Mouse (Mus musculus): ENCODE measurements around the gene Fgf8. TPM values are rescaled to one million over a fixed set of nuclear protein-coding genes. Genes with fewer than 3 reads are reported as not detected.

The Fgf8 gene
- total RNA-seq (2017): not detected in 2 replicates

DNA sequence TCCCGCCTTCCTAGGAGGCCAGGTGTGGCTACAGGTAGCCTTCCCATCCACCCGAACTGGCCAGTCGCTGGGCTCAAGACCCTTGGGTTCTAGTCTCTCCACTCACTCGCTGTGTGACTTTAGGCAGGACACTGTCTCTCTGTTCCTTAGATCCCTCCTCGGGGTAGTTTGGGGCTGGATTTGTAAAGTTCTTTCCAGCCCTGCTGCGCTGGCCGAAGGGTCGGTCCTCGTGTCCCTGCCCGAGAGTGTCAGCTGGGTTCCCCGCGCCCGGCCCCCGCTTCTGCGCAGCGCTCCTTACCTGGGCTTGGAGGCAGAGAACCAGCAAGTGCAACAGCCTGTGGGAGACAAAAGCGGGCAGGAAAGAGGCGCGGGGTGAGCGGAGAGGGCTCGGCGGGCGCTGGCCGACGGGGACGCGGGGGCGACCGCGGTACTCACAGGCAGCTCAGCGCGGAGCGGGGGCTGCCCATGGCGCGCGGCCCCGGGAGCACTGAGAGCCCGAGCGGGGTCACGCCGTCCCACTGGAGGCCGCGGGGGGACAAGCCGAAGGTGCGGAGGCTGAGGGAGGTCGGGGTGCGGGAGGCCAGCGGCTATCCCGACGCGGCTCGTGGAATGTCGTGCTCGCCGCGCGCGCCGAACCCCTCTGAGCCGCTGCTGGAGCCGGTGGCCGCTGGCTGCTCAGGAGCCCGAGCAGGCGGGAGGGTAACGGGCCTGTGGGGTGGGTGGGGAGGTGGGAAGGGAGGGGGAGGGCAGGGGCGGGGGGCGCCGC lies at the start of gene Fgf8:
Fgf8 (minus strand) TSS at position 698 of the 766 bp plus-strand sequence.
- no peak for ATAC-seq (replicated peaks; ENCODE audit: low read depth, poor library complexity, severe bottlenecking)

DNA sequence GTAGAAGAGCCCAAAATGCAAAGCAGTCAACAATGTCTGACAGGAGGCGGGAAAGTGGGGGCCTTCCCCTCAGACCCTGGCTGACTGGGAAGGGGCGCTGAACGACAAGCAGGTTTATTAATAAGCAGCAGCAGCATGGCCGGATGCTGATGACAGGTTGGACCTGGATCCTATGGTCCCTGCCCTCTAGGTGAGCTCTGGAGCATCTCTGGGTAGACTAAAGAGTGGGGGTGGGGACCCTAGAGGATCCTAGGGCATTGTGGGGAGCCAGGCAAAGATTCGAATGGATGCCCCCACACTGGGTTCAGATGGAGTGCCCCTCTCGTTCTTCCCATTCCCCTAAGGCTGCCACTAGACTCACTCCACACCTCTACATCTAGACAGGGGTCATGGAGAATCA lies 49.7 kb upstream of the Fgf8 start:
- no peak for ATAC-seq (replicated peaks; ENCODE audit: low read depth, poor library complexity, severe bottlenecking)

DNA sequence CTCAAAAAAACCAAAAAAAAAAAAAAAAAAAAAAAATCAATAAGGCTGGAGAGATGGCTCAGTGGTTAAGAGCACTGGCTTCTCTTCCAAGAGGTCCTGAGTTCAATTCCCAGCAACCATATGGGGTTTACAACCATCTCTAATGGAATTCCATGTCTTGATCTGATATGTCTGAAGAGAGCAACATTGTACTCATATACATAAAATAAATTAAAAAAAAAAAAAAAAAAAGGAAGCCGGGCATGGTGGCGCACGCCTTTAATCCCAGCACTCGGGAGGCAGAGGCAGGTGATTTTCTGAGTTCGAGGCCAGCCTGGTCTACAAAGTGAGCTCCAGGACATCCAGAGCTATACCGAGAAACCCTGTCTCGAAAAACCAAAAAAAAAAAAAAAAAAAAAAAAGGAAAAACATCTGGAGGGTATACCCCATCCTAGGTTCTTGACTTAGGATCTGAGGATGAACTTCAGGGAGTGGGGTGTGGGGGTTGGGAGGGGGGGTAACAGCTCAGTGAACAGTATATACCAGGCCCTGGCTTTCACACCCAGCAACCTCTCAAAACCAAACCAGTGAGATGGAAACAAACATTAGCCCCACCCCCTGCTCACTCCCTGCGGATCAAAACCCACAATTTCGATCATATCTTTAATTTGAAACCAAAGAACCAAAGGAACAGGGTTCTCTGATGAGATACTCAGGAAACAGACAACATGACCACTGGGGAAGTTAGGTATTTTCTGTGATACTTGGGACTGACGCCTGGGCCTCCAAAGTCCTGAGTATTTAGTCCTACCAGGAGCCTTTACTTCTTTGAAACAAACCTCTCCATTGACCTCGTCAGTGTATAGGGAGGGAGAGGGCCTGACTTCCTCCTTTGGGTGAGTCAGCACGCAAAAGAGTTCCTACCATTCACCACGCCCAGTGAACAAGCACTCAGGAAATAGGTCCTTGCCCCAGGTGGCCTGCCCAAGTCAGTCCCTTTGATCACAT lies 47.5 kb upstream of the Fgf8 start:
- ATAC-seq (replicated peaks; ENCODE audit: low read depth, poor library complexity, severe bottlenecking): peak; percentile 93

DNA sequence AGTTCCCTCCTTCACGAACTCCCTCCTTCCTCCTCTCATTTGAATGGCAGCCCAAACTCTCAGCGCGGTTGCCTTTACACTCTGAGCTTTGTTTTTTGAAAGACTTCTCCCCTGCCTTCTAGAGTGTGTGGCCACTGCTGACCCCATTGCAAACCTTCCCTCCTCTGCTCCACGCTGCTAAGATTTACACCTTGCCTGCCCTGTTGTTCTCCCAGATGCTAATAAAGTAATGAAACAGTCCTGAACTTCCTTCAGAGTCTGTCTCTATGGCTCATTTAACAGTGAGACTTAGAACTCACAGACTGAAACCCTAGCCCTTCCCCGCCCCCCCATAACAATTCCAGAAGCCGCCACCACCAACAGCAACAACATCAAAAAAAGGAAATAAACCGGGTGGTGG lies 46.6 kb upstream of the Fgf8 start:
- no peak for ATAC-seq (replicated peaks; ENCODE audit: low read depth, poor library complexity, severe bottlenecking)

DNA sequence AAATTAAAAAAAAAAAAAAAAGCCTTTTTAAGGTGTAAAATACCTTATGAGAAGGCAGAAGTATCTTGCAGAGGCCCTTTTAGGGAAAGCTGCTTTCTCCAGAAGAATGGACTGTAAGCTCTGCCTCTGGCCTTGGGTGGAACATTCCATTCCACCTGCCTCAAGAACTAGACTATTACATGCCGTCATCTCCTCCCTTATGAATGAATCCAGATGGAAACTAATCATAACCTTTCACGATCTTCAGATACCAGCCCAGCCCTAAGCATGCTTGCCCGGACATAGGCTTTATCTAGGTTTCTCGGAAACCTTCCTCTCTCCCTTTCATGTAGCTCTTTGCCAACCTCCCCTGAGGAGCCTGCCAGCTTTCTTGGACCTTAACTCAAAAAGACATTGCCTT lies 45.6 kb upstream of the Fgf8 start:
- ATAC-seq (replicated peaks; ENCODE audit: low read depth, poor library complexity, severe bottlenecking): no peak

DNA sequence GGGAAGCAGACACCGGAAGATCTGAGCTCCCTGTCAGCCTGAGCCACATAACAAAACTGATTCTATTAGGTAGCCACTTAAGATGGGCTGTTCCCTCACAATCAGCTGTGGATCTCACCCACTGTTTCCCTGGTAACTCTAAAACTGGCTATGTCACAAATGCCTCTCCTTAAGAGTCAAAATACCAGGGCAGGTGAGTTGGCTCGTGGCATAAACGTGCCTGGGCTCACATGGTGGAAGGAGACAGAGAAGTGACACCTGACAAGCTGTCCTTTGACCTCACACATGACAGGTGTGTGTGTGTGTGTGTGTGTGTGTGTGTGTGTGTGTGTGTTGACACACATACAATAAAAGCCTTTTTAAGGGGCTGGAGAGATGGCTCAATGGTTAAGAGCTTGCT lies 44.7 kb upstream of the Fgf8 start:
- ATAC-seq (replicated peaks; ENCODE audit: low read depth, poor library complexity, severe bottlenecking): no peak

DNA sequence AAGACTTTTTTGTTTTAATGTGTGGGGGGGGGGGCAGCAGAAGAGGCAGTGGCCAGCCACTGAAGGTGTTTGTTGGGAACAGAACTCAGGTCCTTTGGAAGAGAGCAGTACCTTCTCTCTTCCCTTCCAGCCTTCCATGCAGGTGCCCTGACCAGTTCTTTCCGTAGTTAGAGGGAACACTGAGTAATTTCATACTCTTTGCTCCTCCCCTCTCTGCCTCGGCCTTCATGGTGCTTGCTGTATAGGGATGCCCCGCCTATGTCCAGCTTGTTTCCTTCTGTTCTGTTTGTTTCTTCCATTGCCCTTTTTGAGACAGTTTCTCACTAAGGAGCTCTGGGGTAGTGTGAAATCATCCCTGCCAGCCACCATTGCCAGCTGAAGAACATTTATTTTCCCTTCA lies 42.8 kb upstream of the Fgf8 start:
- ATAC-seq (replicated peaks; ENCODE audit: low read depth, poor library complexity, severe bottlenecking): no peak

DNA sequence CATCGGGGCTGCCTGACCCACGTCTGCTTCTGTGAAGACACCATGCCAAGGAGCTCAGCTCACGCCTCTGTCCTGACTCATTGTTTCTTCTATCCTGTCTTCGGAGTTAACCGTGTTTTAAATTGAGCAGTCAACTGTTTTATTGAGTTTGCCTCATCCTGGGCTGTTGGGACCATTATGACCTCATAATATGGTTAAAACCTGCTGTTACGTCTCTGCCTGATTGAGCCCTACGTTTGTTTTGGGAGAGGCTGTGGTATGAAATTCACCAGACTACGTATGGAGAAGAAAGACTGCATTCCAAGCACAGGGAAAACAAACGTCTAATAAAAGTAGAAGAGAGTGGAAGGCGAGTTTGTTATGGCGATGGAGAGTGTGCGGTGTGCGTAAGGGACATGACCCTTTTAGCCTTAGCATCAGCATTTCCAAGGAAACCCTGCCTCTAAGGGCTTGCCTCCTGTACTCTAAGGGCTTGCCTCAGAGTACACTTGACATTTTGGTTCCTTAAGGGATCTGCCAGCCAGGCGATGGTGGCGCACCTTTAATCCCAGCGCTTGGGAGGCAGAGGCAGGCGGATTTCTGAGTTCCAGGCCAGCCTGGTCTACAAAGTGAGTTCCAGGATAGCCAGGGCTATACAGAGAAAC lies 41.3 kb upstream of the Fgf8 start:
- ATAC-seq (replicated peaks; ENCODE audit: low read depth, poor library complexity, severe bottlenecking): no peak

DNA sequence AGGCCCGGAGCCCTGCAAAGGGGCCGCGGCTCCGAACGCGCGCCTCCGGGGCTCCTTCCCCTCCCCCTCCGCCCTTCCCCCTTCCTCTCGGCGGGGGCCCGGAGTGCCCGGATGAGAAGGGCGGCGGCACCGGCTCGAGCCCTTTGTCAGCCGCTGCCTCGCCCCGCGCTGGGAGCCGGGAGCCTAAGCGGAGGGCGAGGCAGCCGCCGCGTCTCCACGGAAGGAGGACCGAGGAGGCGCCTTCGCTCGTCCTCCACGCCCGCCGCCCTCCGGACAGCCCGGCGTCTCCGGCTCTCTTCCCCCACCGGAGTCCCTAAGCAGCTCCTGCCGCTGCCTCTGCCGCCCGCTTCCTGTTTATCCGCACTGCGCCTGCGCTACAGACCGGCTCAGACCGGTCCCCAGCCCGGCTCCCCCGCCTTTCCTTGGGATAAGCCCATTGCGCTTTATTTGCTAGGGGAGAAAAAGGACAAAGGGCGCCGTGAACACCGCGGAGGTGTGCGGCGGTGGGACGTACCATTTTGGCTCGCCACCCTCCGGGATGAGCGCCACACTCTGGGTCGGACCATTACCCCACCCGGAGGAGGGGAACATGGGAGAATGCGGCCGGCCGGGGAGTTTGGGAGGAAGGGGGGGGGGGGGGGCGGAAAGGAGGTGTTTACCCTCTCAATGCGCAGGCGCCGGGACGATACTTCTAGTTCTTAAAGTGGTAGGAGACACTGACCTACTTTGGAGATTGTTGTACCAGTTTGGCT lies 40.6 kb upstream of the Fgf8 start, which contains the start of gene Mgea5:
Mgea5 (minus strand) TSS at position 657 of the 752 bp plus-strand sequence.
- peak; percentile 95 for ATAC-seq (replicated peaks; ENCODE audit: low read depth, poor library complexity, severe bottlenecking)

DNA sequence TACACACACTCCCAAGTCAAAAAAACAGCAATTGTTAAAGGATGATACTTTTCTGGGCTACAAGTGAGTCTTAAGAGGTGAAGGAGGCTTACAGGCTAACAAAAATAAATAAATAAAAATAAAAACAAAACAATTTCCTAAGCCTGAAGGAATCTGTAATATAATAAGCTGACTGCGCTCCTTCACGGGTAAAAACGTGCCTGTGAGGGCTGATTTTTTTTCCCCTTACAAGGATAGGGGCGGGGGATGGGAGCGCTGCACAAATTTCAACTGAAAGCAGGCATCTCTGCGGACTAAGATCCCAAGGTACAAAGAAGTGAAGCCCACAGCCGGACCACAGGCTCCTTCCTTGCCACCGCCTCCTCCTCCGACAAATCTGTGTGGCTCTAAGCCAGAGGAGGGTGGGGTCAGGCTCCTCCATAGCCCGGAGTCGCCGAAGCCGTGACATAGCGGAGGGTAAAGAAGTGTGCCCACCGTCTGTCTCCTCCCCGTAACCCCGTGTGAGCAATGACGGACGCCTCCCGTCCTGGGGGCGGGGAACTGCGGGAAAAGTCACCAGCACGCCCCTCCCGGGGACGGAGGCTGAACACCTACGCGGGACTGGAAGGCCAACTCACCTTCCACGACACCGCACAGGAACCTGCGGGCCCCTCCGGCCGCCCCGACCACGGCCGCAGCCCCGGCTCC lies 39.7 kb upstream of the Fgf8 start:
- ATAC-seq (replicated peaks; ENCODE audit: low read depth, poor library complexity, severe bottlenecking): peak; percentile 55

DNA sequence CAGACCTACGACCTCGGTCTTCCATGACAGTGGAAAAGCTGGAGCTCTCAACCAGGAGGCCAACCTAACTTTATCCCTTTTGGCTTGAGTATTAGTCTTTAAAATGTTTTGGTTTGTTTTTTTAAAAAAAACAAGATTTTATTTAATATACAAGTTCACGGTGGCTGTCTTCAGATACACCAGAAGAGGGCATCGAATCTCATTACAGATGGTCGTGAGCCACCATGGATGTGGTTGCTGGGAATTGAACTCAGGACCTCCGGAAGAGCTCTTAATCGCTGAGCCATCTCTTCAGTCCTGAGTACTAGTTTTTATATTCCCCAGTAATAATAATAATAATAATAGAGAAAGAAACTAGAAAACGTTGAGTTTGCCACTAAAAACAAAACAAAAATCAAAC lies 39.0 kb upstream of the Fgf8 start:
- ATAC-seq (replicated peaks; ENCODE audit: low read depth, poor library complexity, severe bottlenecking): no peak

DNA sequence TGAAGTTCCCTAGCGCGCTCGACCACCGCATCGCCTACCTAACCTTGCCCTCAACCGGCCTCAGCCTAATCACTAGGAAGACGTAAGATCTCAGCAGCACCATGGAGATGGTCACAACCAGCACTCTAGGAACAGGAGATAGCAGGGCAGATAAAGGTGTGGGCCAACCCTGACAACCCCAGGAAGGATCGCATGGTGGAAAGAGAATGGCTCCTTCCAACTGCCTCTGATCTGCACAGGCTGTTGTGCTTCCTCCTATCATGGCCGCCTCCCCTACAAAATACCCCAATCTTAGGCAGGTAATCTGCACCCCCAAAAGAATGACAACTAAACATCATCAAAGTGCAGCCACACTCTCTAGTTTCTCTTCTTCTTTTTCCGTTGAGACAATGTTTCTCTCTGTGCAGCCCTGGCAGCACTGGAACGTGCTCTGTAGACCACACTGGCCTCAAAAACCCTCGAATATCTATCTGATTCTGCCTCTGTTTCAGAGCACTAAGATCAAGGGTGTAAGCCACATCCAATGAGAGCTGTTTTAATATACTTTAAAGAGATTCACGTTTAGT lies 37.7 kb upstream of the Fgf8 start:
- ATAC-seq (replicated peaks; ENCODE audit: low read depth, poor library complexity, severe bottlenecking): no peak

DNA sequence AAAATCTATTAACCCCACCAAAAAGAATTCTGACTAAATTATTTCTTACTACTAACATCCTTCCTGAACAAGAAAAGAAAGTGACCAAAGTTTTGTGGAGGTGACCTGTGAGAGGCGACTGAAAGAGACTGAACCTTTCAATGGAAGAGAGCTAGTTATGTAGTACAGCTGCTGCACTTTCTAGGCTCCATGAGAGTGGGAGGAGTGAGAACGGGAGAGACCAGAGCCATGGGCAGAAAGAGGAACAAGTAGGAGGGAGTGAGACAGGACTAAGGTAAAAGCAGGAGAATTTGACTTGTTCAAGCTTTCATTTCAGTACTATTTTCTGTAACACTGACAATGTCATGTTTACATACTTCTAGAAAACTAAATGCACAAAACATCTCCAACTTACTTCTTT lies 32.8 kb upstream of the Fgf8 start:
- no peak for ATAC-seq (replicated peaks; ENCODE audit: low read depth, poor library complexity, severe bottlenecking)

DNA sequence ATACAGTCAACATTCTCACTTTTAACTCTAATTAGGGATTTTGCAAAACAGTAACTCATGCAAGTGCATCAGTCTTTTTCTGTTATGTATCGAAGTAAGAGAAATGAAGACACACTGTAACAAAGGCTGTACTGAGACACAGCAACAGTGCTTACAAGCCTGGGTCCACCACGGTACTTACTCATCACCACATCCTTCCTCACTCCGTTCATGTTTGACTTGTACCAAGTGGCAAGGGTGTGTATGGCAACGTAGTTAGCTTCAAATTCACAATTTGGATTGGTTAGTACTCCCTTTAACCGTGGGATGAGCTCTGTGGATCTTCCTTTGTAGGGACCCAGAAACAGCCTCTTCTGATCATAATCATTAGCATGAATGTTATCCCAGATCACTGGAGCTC lies 28.8 kb upstream of the Fgf8 start:
- ATAC-seq (replicated peaks; ENCODE audit: low read depth, poor library complexity, severe bottlenecking): no peak

DNA sequence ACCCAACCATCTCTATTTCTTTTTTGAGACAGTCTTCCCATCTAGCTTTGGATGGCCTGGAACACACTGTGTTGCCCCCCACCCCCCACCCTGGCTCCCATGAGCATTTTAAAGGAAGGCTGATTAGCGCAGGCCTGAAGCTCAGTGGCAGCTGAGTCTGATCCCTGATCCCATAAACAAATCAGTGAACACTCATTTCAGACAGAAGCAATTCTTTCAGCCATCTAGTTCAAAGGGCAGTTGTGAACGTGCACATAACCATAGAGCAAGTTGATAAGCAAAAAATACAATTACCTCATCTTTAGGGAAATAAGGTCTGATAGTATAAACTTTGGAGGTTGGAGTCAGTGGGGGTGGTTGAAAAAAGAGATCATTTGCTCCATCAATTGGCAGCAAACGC lies 18.1 kb upstream of the Fgf8 start:
- no peak for ATAC-seq (replicated peaks; ENCODE audit: low read depth, poor library complexity, severe bottlenecking)

DNA sequence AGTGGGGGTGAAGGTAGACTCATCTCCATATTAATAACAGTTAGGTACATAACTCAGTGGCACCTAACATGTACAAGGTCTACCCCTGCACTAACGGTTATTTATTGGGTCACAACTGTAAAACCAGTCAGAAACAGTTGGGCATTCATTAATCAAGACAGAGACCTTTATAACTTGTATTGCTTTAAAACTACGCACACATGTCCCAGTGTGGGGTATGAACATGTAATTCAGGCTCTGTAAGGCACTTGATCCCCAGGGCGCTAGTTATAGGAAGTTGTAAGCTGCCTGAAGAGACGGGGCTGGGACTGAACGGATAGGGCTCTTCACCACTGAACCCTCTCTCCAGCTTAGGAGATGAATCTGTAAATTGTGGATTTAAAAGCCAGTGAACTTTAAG lies 16.0 kb upstream of the Fgf8 start:
- no peak for ATAC-seq (replicated peaks; ENCODE audit: low read depth, poor library complexity, severe bottlenecking)

DNA sequence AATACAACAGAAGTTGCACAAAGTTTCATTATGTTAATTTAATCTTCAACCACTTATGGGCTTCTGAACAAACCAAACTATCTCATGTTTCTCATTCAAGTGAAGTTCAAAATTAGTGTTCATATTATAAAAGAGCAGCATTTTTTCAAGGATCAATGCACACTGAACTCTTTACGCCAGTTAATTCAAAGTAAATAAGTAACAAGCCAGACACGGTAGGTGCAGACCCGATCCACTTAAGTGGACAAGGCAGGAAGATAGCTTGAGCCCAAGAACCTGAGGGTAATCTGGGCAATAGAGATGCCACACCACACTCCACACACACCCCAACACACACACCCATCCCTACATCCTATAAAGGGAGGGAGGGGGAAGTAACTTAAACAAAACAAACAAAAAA lies 10.8 kb upstream of the Fgf8 start:
- no peak for ATAC-seq (replicated peaks; ENCODE audit: low read depth, poor library complexity, severe bottlenecking)

DNA sequence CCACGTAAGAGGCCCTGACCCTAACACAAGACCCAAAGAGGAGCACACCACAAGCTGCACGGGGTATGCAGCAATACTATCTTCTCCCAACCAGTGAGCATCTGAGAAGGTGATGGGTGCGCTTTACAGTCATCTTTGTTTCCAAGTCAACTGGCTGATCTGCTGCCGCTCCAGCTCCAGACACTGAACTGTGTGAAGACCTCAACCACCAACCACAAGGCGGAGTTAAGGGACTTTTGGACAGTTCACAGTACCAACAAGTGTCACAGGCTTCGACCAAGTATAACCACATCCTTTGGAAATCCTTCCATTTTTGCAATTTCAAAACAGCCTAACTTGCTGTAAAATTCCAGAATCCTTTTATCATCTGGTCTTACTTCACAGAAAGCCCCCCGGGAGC lies 9.2 kb upstream of the Fgf8 start:
- ATAC-seq (replicated peaks; ENCODE audit: low read depth, poor library complexity, severe bottlenecking): no peak

Measured in common myeloid progenitor, adult 5-6 weeks (primary cell).